Mouse (Mus musculus): ENCODE measurements at regions not wholly inside any gene's neighbourhood (a gene's known extent, or its start where the extent isn't known, plus 50 kb on each side); places are given as distances from the start of the nearest gene placed in this dataset.
A peak's percentile ranks its signal among the peaks of the same experiment; 100 is the strongest.

GRCm38 (mm10) chr15:102776218-102776850 lies 54.4 kb upstream of the Calcoco1 start:
- 54% methylated on average over 11 of the region's 11 CpGs for WGBS
- H3K9me3 ChIP-seq = no peaks in the 10 kb centered on the region
- H3K27me3 ChIP-seq (replicated peaks; ENCODE audit: low read depth, poor library complexity, severe bottlenecking) = peaks cover 31% of the 10 kb centered on the region
- no peak for DNase-seq (ENCODE audit: low spot score)
- no peaks in the 10 kb centered on the region for H3K36me3 ChIP-seq (replicated peaks)
- H3K4me1 ChIP-seq = no peaks in the 10 kb centered on the region
- no peak overlapping the region for H3K27ac ChIP-seq (replicated peaks)
- H3K4me3 ChIP-seq = no peak overlapping the region

GRCm38 (mm10) chr15:102780626-102781025 lies 58.6 kb upstream of the Calcoco1 start:
- Histone ChIP-seq H3K4me1 (peaks cover 5% of the 10 kb centered on the region; the same call in 1 of the 2 replicates), H3K27ac (replicated peaks) (no peak overlapping the region), H3K9me3 (no peaks in the 10 kb centered on the region), H3K36me3 (replicated peaks) (no peaks in the 10 kb centered on the region), H3K4me3 (no peak overlapping the region), H3K27me3 (replicated peaks; ENCODE audit: low read depth, poor library complexity, severe bottlenecking) (peaks cover 31% of the 10 kb centered on the region)
- DNase-seq (ENCODE audit: low spot score) = no peak
- WGBS = 77% methylated on average over 6 of the region's 6 CpGs

DNA sequence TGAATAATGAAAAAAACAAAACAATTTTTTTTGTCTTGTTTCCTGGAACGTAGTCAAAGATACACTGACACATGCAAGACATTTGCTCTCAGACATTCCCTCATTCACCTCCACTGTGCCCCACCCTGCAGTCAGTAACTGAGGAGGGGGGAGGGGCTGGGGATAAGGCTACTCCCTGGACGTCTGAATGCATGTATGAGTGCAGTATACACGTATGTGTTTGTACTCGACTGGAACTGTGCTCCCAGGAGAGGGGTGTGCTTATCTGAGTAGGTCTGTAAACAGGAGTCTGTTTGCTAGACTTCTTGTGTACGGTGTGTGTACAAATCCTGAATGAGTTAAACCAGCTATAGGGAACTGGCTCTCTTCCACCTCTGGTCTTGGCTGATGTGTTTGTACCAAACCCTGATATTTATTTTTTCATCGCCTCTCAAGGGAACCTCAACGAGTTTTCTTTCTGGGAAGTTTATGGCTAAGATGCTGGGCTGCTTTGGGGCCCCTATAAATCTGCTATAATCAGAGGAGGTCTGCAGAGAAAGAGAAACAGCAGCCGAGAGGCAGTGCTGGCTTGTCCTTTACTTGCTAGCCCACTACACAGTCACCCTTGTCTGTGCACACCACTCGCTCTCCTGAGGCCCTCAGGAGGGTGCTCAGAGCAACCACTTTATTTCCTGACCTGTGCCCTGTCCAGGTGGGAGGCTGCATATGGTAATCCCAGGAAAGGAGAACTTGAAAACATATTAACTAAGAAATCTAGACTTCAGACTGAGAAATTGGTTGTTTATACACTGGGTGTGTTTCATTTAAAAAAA lies 61.2 kb upstream of the Calcoco1 start:
- 57% methylated on average over 9 of the region's 9 CpGs for WGBS
- Histone ChIP-seq H3K9me3 (no peaks in the 10 kb centered on the region), H3K27ac (replicated peaks) (no peak overlapping the region), H3K4me1 (peaks cover 5% of the 10 kb centered on the region; the same call in 1 of the 2 replicates), H3K27me3 (replicated peaks; ENCODE audit: low read depth, poor library complexity, severe bottlenecking) (peaks cover 48% of the 10 kb centered on the region), H3K36me3 (replicated peaks) (no peaks in the 10 kb centered on the region), H3K4me3 (no peak overlapping the region)
- no peak for DNase-seq (ENCODE audit: low spot score)

DNA sequence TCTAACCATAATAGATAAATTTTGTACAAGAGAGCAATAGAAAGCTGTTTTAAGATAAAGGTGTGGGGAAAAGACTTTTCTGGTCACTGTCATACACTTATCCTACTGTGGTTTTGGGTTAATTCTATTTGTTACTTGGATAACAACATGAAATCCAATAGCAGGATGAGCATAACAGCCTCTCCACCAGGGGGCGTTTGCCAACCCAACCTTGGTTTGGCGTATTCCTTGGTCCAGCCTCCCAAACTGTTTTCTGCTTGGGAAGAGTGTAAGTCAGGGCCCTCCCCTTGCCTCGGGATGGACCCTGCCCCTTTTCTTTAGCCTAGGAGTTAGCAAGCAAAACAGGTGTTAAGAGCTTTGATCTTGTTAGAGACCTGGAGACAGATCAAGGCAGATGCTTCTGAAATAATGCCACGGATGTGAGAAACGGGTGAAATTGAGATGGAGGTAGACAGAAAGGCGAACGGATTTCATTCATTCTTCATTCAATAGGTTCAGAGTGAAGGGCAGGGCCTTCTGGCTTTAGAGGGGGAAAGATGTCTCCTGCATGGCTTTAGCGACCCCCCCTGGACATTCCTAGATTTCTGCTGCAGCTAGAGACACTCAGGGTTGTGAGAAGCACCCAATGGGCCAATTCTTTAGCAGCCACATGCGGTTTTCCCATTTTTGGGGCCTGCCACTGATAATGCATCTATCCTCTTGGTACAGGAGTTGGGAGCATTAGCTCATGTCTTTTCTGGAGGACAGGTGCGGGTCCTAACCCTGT lies 63.3 kb upstream of the Calcoco1 start:
- H3K4me1 ChIP-seq = peaks cover 11% of the 10 kb centered on the region; the same call in 1 of the 2 replicates
- H3K4me3 ChIP-seq = no peak overlapping the region
- H3K36me3 ChIP-seq (replicated peaks) = no peaks in the 10 kb centered on the region
- WGBS = 33% methylated on average over 10 of the region's 10 CpGs
- DNase-seq (ENCODE audit: low spot score) = peak; percentile 73
- H3K9me3 ChIP-seq = no peaks in the 10 kb centered on the region
- peaks cover 44% of the 10 kb centered on the region for H3K27me3 ChIP-seq (replicated peaks; ENCODE audit: low read depth, poor library complexity, severe bottlenecking)
- H3K27ac ChIP-seq (replicated peaks) = no peak overlapping the region

DNA sequence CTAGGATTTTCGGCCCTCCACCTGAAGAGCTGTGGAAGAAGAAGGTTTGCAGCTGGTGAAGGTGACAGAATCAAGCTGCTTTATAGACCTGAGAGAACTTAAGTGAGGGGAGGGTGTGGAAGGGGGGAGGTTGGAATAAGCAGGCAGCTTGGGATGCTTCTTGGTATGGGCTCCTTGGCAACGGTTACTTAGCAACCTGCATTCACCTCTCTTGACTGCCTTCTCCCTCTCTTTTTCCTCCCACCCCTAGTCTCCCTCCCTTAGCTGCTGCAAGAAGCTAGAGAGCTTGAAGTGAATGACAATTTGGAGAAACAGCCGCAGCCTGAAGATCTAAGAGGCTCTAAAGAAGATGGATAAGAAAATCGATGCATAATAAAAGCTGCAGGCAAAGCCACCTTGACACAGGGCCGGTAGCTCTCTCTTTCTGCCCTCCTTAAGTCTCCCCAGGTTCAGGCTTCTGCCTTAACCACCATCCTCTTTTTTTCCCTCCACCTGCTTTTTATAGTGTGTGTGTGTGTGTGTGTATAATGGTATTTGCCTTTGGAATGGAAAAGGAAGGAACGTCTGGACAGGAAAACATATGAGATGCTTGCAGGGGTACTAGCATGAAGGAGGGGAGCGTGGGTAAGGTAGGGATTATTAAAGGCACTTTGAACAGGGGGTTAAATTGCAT lies 67.0 kb upstream of the Calcoco1 start:
- H3K4me1 ChIP-seq = peaks cover 6% of the 10 kb centered on the region; the same call in 1 of the 2 replicates
- DNase-seq (ENCODE audit: low spot score) = peak; percentile 12
- H3K27ac ChIP-seq (replicated peaks) = no peak overlapping the region
- no peak overlapping the region for H3K4me3 ChIP-seq
- WGBS = 43% methylated on average over 7 of the region's 7 CpGs
- peaks cover 50% of the 10 kb centered on the region for H3K27me3 ChIP-seq (replicated peaks; ENCODE audit: low read depth, poor library complexity, severe bottlenecking)
- H3K36me3 ChIP-seq (replicated peaks) = no peaks in the 10 kb centered on the region
- H3K9me3 ChIP-seq = no peaks in the 10 kb centered on the region

- DNase-seq (ENCODE audit: low spot score) = no peak
Observed at GRCm38 (mm10) chr15:102797020-102797618, 75.1 kb upstream of the Calcoco1 start.

GRCm38 (mm10) chr15:102800049-102800448 lies 78.1 kb upstream of the Calcoco1 start:
- H3K4me1 ChIP-seq = no peaks in the 10 kb centered on the region
- no peaks in the 10 kb centered on the region for H3K9me3 ChIP-seq
- no peak for DNase-seq (ENCODE audit: low spot score)
- H3K27me3 ChIP-seq (replicated peaks; ENCODE audit: low read depth, poor library complexity, severe bottlenecking) = peaks cover 8% of the 10 kb centered on the region; the same call in 1 of the 2 replicates
- no peak overlapping the region for H3K27ac ChIP-seq (replicated peaks)
- WGBS = 80% methylated on average over 4 of the region's 4 CpGs
- no peak overlapping the region for H3K4me3 ChIP-seq
- H3K36me3 ChIP-seq (replicated peaks) = no peaks in the 10 kb centered on the region

More at GRCm38 (mm10) chr15:102797020-102797618, 75.1 kb upstream of the Calcoco1 start:
- no peak overlapping the region for H3K27ac ChIP-seq (replicated peaks)
- no peaks in the 10 kb centered on the region for H3K4me1 ChIP-seq
- 81% methylated on average over 5 of the region's 5 CpGs for WGBS
- no peaks in the 10 kb centered on the region for H3K9me3 ChIP-seq
- H3K27me3 ChIP-seq (replicated peaks; ENCODE audit: low read depth, poor library complexity, severe bottlenecking) = peaks cover 8% of the 10 kb centered on the region; the same call in 1 of the 2 replicates
- no peak overlapping the region for H3K4me3 ChIP-seq
- H3K36me3 ChIP-seq (replicated peaks) = no peaks in the 10 kb centered on the region

DNA sequence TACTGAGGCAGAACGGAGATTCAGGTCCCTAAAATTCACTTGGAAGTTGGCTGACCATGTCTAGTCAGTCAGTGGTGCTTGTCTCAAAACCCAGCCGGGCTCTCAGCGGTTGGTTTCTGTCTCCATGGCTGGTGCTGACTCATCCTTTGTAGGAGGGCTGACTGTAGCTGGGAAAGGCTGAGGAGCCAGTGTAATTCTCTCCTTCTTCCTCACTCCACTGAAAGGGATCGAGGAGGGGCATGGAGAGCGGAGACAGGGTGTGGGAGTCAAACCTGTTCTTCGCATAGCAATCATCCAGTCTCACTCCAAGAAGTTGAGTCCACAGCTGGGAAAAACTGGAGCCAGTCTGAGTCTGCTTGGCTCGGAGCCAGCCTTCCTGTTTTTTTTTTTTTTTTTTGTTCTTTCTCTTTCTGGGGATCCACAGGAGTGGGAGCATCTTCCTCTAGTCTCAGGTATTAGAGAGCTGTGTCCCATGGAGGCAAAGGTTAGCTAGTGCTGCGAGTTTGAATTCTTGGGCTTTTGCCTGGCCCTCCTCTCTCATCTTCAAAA lies 80.4 kb upstream of the Calcoco1 start:
- Histone ChIP-seq H3K36me3 (replicated peaks) (no peaks in the 10 kb centered on the region), H3K27ac (replicated peaks) (no peak overlapping the region), H3K9me3 (no peaks in the 10 kb centered on the region), H3K4me3 (no peak overlapping the region), H3K27me3 (replicated peaks; ENCODE audit: low read depth, poor library complexity, severe bottlenecking) (peaks cover 20% of the 10 kb centered on the region), H3K4me1 (no peaks in the 10 kb centered on the region)
- 74% methylated on average over 8 of the region's 8 CpGs for WGBS
- DNase-seq (ENCODE audit: low spot score) = no peak

DNA sequence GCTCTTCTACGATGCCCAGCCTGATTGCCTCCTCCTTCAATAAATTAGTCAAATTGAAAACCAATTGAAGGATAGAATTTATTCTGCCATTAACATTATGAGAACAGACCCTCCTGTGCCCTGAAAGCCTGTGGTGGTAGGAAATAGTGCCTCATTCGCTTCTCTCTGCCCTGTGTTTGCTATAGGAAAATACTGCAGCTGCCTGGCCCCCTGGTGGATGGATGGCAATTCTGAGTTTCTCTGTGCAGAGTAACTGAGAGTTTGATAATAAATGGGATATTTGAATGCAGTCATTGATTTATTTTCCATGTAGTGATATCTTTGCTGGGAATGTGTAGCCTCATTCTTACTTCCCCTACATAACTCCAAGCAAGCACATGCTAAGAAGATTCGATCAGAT lies 85.4 kb upstream of the Calcoco1 start:
- H3K4me1 ChIP-seq = no peaks in the 10 kb centered on the region
- no peaks in the 10 kb centered on the region for H3K36me3 ChIP-seq (replicated peaks)
- DNase-seq (ENCODE audit: low spot score) = peak; percentile 22
- WGBS = 58% methylated on average over 3 of the region's 3 CpGs
- H3K4me3 ChIP-seq = no peak overlapping the region
- no peaks in the 10 kb centered on the region for H3K9me3 ChIP-seq
- H3K27ac ChIP-seq (replicated peaks) = no peak overlapping the region
- peaks cover 11% of the 10 kb centered on the region for H3K27me3 ChIP-seq (replicated peaks; ENCODE audit: low read depth, poor library complexity, severe bottlenecking)

DNA sequence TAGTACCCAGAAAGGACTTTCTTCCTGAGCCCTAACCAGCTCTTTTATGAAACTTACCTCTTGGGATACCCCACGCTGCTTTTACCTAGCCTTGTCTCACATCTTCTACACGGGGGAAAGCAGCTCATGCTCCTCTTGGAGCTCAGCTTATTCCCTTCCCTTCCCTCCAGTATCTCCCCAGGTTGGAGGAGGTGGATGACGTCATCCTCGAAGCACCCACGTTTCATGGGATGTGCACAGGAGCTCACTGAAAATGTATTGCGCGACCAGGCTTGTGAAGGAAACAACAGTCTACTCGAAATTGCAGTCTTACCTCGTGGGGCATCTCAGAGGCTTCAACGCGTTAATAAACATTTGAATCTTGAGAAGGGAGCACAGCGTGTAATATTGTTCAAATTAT lies 97.2 kb upstream of the Calcoco1 start:
- no peaks in the 10 kb centered on the region for H3K9me3 ChIP-seq
- H3K27me3 ChIP-seq (replicated peaks; ENCODE audit: low read depth, poor library complexity, severe bottlenecking) = peaks cover 17% of the 10 kb centered on the region; the same call in 1 of the 2 replicates
- DNase-seq (ENCODE audit: low spot score) = no peak
- H3K27ac ChIP-seq (replicated peaks) = no peak overlapping the region
- 78% methylated on average over 12 of the region's 12 CpGs for WGBS
- H3K36me3 ChIP-seq (replicated peaks) = no peaks in the 10 kb centered on the region
- no peak overlapping the region for H3K4me3 ChIP-seq
- H3K4me1 ChIP-seq = no peaks in the 10 kb centered on the region

GRCm38 (mm10) chr15:102839688-102840087 lies 81.2 kb upstream of the Hoxc13 start:
- Histone ChIP-seq H3K36me3 (replicated peaks) (no peaks in the 10 kb centered on the region), H3K9me3 (no peaks in the 10 kb centered on the region), H3K4me1 (no peaks in the 10 kb centered on the region), H3K27me3 (replicated peaks; ENCODE audit: low read depth, poor library complexity, severe bottlenecking) (peaks cover 9% of the 10 kb centered on the region; the same call in 1 of the 2 replicates), H3K4me3 (no peak overlapping the region), H3K27ac (replicated peaks) (no peak overlapping the region)
- 79% methylated on average over 5 of the region's 5 CpGs for WGBS
- DNase-seq (ENCODE audit: low spot score) = no peak
